Mouse (Mus musculus) adrenal gland, postnatal 4 days (tissue): Measurements from ENCODE around the gene Nol4l. TPM values are rescaled to one million over a fixed set of nuclear protein-coding genes. Genes with fewer than 3 reads are reported as not detected.

Experiments used
- DNase-seq, 2 experiments: peaks; one replicate each; pipeline ENCODE4 v3.0.0; 2021 to 2022; ENCODE audit warnings: low spot score in 2 of 2, mixed read lengths in 2 of 2
- long read RNA-seq, 2 experiments: library from polyadenylated mRNA; stranded (forward); transcript quantifications; one replicate each; pipeline ENCODE4 v2.0.0; 2021
- total RNA-seq, 2 experiments: library from RNA; stranded (reverse); gene quantifications; 2 replicates each; pipeline ENCODE4 v1.2.3; 2021

The Nol4l gene
- 10 to 100 TPM; 26.7 to 26.9 TPM for total RNA-seq
- long read RNA-seq, experiment 1, partial matches to known transcripts, result 0 of 3 reads
- long read RNA-seq, experiment 1, other reads (novel, unspliced or antisense), result 3 of 3 reads
- long read RNA-seq, experiment 2, full-length matches to known transcripts, result 1 of 8 reads
- long read RNA-seq, experiment 2, partial matches to known transcripts, result 7 of 8 reads
- long read RNA-seq, experiment 2, other reads (novel, unspliced or antisense), result 0 of 8 reads

GRCm38 (mm10) chr2:153529931-153530766 lies at the start of gene Nol4l:
Gene Nol4l (minus strand): TSS chr2:153529971.
- DNase-seq, result no peak

DNA sequence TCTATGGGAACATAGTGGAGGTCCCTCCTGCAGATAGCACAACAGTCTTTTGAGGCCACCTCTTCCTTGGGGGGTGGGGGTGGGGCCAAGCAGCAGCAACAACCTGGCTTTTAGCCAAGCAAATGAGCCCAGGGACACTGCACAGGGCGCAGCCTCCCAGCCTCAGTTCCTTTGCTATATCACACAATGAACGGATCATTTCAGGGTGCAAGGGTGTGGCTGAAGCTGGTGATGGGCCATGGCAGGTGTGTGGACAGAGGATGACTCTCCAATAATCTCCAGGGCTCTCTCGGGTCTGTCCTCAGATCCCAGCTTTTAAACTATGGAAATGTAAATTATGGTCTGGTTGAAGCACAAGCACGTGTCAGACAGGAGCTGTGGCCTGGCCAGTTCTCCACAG lies 47.4 kb upstream of the Nol4l start:
- no peak for DNase-seq

- no peak for DNase-seq
Measured at GRCm38 (mm10) chr2:153576150-153576549, 46.4 kb upstream of the Nol4l start.

DNA sequence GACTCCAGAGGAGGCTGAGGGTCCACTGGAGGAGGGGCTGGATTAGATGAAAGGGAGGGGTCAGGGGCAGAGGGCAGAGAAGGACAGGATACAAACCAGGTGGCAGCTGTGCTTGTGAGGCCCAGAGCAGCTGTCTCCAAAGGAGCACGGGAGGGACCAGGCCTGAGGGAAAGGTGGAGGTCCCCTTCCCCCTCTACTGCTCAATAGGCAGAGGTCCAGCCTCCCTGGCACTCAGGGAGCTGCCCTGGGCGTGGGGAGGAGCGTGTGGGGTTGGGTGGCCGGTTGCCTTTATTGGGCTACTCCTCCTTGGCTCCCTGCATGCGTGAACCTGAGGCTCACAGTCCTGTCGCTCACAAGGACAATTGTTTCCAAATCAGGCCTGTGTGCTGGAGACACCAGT lies 45.8 kb upstream of the Nol4l start:
- DNase-seq, result no peak

- no peak for DNase-seq
Measured at GRCm38 (mm10) chr2:153573101-153573500, 43.3 kb upstream of the Nol4l start.

- no peak for DNase-seq
Measured at GRCm38 (mm10) chr2:153568541-153568940, 38.8 kb upstream of the Nol4l start.

DNA sequence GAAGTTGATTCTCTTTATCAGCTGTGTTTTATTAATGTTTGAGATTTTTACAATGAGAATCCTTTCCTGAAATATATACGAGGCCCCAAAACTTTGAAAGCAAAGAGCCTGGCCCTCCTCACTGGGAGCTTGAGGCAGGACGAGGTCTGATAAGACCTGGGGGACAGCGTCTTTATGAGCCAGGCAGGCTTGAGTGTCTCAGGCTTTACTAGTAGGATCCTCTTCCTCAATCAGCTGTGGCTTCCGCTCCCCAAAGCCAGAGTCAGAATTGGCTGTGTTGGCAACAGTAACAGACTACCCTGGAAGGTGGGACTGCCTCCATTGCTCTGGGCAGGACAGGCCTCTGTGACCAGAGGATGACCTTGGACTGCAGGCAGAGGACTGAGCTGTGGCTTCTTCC lies 38.2 kb upstream of the Nol4l start:
- DNase-seq, result no peak

DNA sequence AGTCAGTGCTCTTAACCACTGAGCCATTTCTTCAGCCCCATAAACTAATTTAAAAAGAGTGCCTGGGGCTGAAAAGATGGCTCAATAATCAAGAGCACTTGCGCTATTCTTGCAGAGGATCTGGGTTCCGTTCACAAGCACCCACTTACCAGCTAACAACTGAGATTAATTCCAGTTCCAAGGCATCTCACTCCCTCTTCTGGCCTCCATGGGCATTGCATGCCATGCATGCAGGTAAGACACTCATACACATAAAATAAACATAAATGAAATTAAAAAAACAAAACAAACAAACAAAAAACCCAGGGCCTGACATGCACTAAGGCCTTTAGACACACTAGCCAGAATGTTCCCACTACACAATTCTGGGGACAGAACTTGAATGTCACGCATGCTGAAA lies 34.6 kb upstream of the Nol4l start:
- DNase-seq, result no peak

- no peak for DNase-seq
Measured at GRCm38 (mm10) chr2:153561564-153561963, 31.8 kb upstream of the Nol4l start.

GRCm38 (mm10) chr2:153560664-153561541 lies 31.1 kb upstream of the Nol4l start:
- peak in 1 of 2 experiments; percentile 42 for DNase-seq

- no peak for DNase-seq
Measured at GRCm38 (mm10) chr2:153559613-153560152, 29.9 kb upstream of the Nol4l start.

DNA sequence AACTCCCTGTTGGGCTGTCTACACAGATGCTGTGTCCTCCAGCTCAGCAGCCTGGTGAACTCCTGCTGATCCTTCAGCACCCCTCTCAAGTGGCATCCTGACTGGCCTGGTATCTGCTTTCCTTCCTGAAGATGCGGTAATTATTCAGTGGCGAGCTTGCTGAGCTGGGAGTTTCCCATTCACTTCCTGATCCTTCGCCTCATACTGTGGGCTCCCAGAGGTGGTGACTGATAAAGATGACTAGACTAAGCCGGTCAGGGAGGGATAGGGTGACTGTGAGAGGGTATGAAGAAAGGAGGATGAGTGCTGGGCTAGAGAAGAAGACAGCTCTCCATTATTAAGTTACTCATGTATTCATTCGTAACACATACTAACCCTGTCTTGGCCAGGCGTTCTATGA lies 28.7 kb upstream of the Nol4l start:
- no peak for DNase-seq

DNA sequence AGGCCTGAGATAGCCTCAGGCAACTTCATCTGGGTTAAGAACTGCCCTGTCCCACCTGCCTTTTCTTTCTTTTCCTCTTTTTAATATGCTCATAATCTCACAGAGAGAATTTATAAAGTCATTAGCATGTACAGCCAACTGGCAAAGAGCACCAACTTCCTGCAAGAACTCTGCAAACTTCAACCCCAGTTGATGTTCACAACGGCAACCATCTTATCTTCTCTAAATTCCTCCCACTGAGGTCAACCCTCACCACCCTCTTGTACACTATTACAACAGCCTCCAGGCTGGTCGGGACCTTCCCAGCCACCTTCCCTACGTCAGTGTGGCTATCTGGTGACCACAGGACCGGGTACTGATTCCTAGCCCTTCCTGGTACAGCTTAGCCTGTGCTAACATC lies 27.5 kb upstream of the Nol4l start:
- no peak for DNase-seq

GRCm38 (mm10) chr2:153556208-153556607 lies 26.4 kb upstream of the Nol4l start:
- no peak for DNase-seq

DNA sequence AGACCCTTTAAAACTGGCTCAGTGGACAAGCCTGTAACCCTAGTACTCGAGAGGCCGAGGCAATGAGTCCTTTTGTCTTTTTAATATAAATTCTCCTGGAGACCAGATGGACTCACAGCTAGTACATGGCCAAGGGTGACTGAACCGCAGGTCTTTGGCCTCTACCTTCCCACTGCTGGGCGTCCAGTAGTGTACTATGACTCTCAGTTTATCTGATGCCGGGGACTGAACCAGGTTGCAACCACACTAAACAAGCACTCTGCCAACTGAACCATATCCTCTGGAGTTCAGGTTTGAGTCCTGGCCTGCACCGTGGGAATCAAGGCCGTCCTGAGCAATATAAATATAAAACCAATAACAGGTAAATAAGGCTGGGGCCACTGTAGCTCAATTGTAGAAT lies 24.8 kb upstream of the Nol4l start:
- no peak for DNase-seq

DNA sequence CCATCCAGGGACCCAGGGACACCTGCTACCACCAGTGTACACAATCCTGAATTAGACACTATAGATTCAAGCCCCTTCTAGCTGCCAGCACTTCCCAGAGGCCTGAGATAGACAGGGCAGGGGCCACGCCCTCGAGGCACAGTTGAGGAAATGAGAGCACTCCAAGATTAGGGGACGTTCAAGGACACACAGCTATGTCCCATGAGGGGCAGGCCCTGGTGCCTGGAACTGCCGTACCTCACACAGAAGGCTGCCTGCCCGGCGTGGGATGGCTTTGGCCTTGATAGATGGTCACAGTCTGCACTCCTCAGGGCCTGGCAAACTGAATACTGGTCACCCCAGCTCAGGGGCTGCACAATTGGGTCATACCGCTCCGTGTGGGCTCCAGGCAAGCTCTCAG lies 19.7 kb upstream of the Nol4l start:
- DNase-seq, result no peak

DNA sequence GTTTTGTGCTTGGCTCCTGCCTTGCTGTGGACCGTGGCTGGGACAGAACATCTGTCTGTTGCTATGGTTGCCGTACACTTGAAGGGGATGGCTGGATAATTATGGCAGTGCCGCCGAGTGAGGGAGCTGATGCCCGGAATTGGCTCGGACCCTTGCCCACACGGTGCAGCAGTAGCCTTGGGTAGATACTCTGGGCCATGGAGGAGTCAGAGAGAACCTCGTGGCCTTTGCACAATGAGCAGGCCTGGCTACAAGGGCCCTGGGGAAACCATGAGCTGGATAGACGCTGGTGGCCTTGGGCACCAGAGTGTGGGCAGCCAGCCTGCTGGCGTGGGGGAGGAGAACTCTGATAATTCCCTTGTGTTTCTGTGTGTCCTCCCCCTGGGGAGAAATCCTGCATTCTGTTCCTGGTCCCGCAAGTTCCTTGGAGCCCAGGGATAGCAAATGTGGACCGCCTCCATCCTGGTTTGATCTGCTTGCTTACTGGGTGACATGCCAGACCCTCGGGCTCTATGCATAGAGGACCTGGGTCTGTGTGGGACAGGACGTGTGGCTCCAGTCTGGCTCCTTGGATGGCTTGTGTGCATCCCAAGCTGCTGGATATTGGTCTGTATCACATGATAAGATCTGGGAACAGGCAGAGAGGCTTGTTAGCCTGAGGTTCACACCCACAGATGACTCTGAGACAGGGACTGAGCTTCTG lies 18.6 kb upstream of the Nol4l start:
- DNase-seq, result peak in 1 of 2 experiments; percentile 57

- DNase-seq, result no peak
Measured at GRCm38 (mm10) chr2:153547633-153548032, 17.9 kb upstream of the Nol4l start.

- no peak for DNase-seq
Measured at GRCm38 (mm10) chr2:153546972-153547371, 17.2 kb upstream of the Nol4l start.

DNA sequence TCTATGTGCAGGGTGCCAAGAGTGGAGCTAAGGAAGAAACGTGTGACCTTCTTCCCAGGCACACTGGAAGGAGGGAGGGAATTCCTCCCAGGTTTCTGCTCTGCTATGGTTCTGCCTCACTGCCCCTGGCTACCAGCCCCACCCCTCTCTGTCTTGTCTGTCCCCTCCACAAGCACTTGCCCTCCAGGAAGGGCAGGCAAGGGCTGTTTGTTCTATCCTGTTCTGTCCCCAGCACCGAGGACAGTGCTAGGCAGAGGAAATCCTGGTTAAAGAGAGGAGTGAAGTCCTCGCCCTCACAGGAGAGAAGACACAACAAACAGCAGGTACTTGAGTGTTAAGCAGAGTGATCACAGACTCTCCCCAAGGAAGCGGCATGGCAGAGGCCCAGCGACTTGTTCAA lies 16.7 kb upstream of the Nol4l start:
- no peak for DNase-seq

DNA sequence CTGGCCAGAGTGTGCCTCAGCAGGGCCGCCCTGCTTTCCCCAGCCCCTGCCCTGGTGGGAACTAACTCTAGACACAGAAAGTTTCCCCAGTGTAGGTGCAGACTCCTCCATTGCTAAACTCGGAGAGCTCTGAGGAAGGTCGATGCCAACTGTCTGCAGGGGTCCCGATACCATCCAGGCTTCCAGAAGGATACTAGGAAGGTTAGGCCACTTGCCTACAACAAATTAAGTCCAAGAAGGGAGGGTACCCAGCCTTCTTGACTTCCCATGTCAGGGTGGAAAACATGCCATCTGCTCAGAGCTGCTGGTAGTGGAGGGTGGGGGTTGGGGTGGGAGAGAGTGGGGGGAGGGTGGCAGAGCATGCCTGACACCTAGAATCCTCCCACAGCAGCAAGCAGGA lies 15.0 kb upstream of the Nol4l start:
- DNase-seq, result no peak
